Mouse (Mus musculus) small intestine, adult 2 months (tissue): ENCODE results near the gene Pgbd5.

Experiments used
- CTCF ChIP-seq: fragments of 200-500 bp; IDR thresholded peaks from 2 replicates; pipeline ENCODE4 v1.5.1; 2012; ENCODE audit warnings: low read depth, mild to moderate bottlenecking, control low read depth, inconsistent platforms, low read length, moderate library complexity, mixed read lengths; ENCODE audit not compliant: insufficient replicate concordance, insufficient read length; ENCODE audit errors: extremely low read depth
- POLR2A ChIP-seq: fragments of 200-500 bp; IDR thresholded peaks from 2 replicates; pipeline ENCODE4 v1.6.1; 2012; ENCODE audit warnings: low read depth, mild to moderate bottlenecking, control low read depth, inconsistent platforms, low read length, moderate library complexity

- TF ChIP-seq CTCF (no peak), POLR2A (no peak)
Observed at GRCm38 (mm10) chr8:124463111-124463510, 23.7 kb upstream of the Pgbd5 start.
